Mouse (Mus musculus): ENCODE measurements at regions not wholly inside any gene's neighbourhood (a gene's known extent, or its start where the extent isn't known, plus 50 kb on each side); places are given as distances from the start of the nearest gene placed in this dataset.

DNA sequence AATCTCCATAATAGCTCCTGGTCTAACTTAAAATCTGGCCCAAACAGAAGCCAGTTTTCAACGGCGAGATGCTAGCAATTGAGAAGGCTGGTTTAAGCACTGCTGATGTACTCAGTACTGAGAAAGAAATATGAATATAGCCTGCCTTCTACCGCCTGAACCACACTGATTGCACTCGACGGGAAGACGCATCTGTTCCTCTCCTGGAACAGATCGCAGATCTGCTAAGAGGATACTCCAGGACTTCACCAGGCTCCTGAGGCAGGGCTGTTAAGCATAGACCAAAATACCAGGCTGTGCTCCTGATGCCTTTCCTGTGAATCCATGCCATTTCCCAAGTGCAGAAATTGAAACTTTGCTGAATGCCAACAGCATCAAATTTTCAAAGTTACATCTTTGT, 92.6 kb upstream of the Zpld1 start:
- no peak for TF ChIP-seq CTCF (IDR thresholded peaks at IDR 0.05; ENCODE audit: low read depth)
- no peak for TF ChIP-seq EP300 (optimal IDR thresholded peaks at IDR 0.05)
